Mouse (Mus musculus): ENCODE results near the gene Cdhr4.

DNA sequence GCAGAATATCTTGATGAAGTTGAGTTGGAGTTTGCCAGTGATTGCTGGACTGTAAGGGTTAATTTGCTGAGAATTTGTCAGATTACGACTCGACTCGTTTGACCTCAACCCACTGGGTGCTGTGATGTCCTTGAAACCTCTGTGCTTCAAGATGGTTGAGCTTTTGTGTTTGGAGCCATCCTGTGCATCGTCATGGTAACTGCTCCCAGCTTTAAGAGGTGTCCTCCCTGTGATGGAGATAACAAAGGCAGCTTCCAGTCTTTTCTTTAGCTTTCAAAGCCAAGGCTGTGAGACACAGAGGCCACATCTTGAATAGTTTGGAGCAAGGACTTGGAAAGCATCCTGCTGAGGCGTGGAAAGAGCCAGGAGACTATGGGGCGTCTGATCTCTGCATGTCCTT, 35.2 kb upstream of the Cdhr4 start:
- TF ChIP-seq CTCF (IDR thresholded peaks at IDR 0.05; ENCODE audit: low read depth) (no peak), EP300 (optimal IDR thresholded peaks at IDR 0.05) (no peak)

Measured in stomach, postnatal 0 days (tissue).